Mouse (Mus musculus): ENCODE data around the gene Cdhr4.

The Cdhr4 gene

DNA sequence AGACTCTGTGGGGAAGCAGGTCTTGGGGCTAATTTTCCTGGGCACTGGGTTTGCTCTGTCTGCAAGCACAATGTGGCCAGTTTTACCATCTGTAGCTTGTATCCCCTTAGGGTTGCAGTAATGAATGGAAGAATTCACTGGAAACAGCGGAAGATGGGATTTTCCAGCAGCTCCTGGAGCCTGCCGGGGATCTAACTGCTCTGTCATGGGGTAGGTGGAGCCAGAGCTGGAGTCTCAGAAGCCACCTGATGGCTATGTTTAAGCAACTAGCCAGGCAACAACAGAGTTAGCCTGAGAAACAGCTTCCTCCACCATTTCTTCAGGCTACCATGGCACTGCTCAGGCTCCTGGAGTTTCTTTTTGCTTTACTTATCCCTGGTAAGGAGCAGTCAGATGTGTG lies at the start of gene Cdhr4:
Gene Cdhr4, plus strand, starts transcription at position 301 of the 400 bp plus-strand sequence.
- DNase-seq (ENCODE audit: inconsistent age in 2 of 2, low spot score in 1 of 2): no peak

DNA sequence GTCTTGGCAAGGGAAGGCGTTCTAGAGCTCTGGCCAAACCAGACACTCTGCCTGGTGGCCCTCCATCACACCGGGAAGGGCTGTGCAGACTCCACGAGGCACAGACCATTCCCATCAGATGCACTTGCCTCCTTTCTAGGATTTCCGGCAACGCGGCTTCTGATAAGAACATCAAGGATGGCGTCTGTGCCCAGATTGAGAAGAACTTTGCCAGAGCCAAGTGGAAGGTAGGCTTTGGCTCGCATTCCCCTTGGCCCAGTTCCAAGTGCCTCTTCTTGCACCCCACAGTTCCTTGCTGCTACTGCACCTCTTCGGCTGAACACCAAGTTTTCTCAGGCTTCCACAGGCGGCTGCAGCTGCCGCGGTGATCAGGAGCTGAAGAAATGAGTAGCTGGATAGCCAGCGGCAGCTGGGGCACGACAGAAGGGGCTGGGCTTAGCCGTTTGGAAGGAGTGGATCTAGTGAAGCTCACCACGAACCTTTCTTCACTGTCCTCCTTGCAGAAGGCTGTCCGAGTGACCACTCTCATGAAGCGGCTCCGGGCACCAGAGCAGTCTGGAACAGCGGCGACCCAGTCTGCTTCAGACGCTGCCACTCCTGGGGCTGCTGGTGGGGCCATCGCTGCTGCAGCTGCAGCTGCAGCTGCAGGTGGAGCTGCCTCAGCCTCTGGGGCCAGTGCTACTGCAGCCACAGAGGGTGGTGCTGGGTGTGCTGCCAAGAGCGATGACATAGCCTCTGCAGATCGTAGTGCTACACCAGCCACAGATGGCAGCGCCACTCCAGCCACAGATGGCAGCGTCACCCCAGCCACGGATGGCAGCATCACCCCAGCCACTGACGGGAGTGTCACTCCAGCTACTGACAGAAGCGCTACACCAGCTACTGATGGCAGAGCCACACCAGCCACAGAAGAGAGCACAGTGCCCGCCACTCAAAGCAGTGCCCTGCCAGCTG lies 44.8 kb upstream of the Cdhr4 start:
- no peak for DNase-seq (ENCODE audit: inconsistent age in 2 of 2, low spot score in 1 of 2)

DNA sequence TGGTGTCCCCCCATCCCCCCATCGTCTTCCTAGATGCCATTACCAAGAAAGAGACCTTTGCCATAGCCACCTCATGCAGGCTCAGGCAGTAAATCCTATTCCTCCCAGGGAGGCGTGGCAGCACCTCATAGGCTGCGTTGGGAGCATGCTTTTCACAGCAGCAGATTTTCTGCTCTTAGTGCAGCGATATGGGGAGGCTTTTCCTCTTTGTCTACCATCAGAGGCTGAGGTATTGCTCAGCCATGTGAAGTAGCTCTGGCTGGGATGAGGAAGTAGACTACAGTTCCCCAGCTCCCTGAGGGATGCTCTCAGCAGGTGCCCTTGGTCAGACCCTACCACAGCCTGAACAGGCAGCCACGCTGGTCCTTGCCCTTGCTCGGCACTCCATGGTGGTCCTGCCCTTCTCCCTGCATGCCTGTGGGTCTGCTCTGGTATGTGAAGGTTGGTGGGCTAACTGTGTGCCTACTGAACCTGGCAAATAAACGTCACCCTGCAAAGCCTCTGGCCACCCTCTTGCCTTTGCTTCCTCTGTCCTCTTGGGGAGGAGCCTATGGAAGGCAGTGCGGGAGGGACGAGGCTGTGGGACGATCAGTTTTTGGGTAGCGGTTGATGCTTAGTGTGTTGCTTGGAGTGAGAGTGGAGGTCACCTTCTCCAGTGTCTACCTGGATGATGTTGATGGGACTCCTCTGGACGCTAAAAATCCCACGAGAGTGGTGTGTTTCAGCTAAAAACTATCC lies 42.9 kb upstream of the Cdhr4 start:
- DNase-seq (ENCODE audit: inconsistent age in 2 of 2, low spot score in 1 of 2): no peak

DNA sequence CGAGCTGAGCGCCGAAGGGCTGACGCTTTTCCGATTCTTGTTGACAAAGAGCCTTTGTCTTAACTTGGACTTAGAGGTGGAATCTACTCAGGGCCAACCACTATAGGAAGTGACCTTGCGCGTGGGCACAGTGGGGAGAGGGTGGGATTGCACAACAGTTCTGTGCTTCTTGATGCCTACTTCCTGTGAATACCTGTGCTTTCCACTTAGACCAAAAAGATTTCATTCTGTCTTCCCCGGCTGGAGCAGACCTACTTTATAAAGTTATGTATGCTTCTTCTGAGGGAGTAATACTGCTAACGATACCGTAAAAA lies 42.4 kb upstream of the Cdhr4 start, which contains the start of gene Traip:
Gene Traip, plus strand, starts transcription at position 215 of the 314 bp plus-strand sequence.
- DNase-seq (ENCODE audit: inconsistent age in 2 of 2, low spot score in 1 of 2): no peak

DNA sequence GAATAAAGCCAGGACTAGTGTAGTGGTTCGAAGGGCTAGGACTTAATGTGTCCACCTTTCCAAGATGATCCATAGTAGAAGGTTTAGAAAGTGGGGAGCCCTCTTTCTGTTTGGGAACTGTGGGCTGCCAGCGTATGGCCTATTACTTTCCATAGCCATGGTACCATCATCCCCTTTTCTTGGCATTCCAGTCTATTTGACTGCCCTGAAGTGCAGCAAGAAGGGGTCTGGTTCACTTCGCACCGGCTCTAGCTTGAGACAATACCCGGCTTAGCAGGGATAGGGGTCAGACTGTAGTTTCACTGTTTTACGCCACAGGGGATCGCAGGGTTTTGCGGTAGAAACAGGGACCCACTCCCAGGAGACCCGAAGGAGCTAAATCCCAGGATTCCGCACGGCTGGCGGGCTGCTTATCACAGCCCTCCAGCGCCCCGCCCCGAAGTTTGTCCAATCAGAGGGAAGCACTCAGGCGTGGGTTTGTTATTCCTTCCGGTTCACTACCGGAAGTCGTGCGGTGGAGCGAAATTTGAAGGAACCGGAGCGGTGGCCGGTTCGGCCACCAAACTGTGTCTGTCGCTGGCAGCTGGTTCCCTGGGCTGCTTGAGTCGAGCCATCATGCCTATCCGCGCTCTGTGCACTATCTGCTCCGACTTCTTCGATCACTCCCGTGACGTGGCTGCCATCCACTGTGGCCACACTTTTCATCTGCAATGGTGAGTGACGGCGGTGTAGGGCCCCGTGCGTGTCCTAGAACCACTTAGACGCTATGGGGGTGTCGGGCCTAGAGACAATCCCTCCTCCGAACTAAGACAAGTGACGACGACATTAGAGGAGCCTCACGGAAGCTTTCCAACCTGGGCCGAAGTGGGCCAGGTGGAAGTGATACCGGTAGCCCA lies 41.6 kb upstream of the Cdhr4 start:
- DNase-seq (ENCODE audit: inconsistent age in 2 of 2, low spot score in 1 of 2): peak; percentile 92 to 96

DNA sequence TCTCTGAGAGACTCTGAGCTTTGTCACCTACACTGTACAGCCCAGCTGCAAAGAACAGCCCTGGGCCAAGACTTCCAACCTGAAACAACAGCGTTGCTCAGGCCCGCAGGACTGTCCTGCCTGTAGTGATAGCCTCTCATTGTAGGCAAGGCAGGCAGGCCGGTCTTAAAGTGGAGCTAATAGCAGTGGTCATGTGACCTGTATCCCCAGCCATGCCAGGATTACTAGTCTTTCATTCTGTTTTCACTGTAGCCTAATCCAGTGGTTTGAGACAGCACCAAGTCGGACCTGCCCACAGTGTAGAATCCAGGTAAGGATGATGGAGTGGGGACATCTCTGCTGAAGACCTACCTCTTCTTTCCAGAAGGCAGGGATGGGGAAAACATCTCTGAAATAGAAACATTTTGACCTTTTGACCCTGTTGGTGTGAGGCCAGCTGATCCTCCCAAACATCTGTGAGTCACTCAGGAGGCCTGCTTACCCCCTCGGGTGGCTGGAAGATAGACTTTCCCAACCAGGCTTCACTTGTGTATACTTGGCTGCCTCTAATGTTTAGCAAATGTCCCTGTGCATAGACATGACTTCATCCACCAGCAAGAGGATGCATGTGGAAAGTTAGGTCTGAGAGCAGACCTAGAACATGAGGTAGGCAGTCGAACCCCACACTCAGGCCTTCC lies 36.5 kb upstream of the Cdhr4 start:
- peak in 1 of 2 experiments; percentile 27 for DNase-seq (ENCODE audit: inconsistent age in 2 of 2, low spot score in 1 of 2)

DNA sequence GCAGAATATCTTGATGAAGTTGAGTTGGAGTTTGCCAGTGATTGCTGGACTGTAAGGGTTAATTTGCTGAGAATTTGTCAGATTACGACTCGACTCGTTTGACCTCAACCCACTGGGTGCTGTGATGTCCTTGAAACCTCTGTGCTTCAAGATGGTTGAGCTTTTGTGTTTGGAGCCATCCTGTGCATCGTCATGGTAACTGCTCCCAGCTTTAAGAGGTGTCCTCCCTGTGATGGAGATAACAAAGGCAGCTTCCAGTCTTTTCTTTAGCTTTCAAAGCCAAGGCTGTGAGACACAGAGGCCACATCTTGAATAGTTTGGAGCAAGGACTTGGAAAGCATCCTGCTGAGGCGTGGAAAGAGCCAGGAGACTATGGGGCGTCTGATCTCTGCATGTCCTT lies 35.2 kb upstream of the Cdhr4 start:
- DNase-seq (ENCODE audit: inconsistent age in 2 of 2, low spot score in 1 of 2): peak in 1 of 2 experiments; percentile 31

DNA sequence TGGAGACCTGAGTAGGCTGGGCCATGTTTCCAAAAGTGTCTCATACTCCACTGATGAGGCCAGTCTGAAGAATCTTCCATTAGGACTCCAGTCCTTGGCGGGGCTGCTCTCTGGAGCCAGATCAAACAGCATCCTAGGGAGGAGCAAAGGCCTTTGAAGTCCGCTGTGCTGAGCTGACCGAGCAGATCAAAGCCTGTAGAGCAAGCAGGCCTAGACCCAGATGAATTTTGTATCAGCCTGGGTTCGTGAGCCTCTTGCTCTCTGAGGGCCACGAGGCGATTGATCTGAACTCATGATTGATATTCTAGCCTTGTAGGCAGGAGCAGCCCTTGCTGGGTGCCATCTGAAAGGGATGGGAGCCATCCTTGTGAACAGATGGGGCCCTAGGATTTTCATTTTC lies 32.4 kb upstream of the Cdhr4 start:
- DNase-seq (ENCODE audit: inconsistent age in 2 of 2, low spot score in 1 of 2): peak; percentile 68 to 80

DNA sequence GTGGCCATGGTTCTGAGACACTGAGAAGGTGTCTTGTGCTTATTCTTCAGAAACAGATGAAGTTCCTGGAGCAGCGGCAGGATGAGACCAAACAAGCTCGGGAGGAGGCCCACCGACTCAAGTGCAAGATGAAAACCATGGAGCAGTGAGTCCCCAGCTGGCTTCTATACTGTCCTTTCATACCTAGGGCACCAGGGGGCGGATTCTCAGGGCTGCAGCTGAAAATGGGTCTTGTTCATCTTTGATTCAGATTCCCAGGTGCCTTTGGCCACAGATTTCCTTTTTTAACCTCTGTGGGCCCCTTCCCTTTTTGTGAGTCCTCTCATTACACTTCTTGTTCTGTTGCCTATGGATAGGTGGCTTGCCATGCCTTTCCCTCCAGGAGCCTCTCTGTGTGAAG lies 31.4 kb upstream of the Cdhr4 start:
- peak in 1 of 2 experiments; percentile 34 for DNase-seq (ENCODE audit: inconsistent age in 2 of 2, low spot score in 1 of 2)

DNA sequence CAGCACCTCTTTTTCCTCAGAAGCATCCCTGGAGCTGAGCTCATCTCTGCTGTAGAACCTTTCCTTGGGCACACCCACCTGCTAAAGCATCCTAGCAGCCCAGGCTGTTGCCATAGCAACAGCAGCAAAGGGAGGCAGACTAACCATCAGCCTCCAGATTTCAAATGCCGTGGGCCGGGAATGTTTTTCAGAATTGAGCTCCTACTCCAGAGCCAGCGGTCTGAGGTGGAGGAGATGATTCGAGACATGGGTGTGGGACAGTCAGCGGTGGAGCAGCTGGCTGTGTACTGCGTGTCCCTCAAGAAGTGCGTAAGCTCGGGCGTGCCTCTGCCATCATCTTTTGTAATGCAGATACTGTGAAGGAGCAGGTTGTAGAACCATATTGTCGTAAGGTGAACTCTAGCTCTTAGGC lies 30.9 kb upstream of the Cdhr4 start:
- peak in 1 of 2 experiments; percentile 33 for DNase-seq (ENCODE audit: inconsistent age in 2 of 2, low spot score in 1 of 2)

DNA sequence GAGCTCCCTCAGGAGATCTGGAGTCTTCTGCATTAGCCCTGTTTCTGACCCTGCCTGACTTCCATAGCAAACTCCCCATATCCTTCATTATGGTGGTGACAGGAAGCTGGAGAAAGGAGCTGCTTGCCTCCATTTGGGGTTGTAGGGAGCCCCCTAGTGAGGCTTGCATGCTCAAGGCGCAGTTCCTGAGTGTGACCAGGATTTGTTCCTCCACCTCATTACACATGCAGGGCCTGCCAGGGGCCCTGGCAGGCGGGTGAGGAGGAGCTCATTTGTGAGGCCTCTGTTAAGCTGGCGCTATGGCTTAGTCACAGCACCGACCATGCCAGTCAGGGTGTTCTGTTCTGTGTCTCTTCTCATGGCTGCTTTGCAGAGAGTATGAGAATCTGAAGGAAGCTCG lies 30.4 kb upstream of the Cdhr4 start:
- DNase-seq (ENCODE audit: inconsistent age in 2 of 2, low spot score in 1 of 2): peak in 1 of 2 experiments; percentile 74

DNA sequence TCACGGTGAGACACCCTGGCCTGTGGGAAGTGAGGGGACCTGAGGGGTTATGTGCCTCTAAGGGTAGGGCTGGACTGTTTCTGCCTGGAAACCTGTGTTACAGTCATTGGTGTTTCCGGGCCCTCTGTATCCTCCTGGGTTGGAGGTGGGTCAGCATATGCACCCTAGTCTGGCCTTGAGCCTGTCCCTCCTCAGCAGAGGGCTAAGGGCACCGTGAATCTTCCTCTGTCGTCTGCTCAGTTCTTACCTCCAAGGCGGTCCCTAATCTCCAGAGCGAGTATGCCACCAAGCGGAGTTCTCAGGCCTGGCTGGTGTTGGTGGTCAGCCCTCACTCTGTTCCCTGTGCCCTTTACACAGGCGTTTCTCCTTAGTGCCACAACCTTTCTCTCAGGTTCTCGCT lies 29.4 kb upstream of the Cdhr4 start:
- DNase-seq (ENCODE audit: inconsistent age in 2 of 2, low spot score in 1 of 2): peak in 1 of 2 experiments; percentile 40

DNA sequence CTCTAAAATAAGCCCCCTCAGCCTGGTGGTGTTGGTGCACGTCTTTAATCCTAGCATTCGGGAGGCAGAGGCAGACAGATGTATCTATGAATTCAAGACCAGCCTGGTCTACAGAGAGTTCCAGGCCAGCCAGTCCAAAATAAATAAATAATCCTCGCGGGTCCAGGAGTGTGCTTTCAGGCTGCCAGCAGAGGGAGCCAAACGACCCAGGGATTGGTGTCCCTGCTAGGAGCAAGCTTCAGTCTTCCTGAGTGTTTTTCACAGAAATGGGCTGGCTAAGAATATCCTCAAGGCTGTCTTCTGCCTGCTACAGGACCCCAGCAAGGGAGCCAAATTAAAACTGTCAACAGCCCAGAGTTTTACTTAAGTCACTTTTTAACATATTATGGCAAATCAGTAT lies 28.6 kb upstream of the Cdhr4 start:
- DNase-seq (ENCODE audit: inconsistent age in 2 of 2, low spot score in 1 of 2): peak; percentile 84 to 94

DNA sequence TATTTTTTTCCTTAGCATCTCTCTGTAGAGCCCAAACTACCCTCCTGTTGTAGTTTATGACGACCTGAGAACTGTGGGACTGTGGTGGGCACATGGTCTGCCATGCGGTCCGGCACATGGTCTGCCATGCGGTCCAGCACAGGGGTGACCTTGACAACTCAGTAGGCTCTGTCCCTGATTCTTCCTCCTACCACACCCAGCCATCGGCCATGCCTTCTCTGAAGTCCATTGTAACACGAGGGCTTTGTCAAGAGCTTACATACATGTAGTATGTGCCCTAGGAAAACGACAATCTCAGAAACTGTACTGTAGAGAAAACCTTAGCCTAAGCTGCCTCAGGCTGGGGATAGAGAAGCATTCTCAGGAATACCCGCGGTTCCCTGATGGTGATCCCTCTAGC lies 27.6 kb upstream of the Cdhr4 start:
- peak in 1 of 2 experiments; percentile 25 for DNase-seq (ENCODE audit: inconsistent age in 2 of 2, low spot score in 1 of 2)

DNA sequence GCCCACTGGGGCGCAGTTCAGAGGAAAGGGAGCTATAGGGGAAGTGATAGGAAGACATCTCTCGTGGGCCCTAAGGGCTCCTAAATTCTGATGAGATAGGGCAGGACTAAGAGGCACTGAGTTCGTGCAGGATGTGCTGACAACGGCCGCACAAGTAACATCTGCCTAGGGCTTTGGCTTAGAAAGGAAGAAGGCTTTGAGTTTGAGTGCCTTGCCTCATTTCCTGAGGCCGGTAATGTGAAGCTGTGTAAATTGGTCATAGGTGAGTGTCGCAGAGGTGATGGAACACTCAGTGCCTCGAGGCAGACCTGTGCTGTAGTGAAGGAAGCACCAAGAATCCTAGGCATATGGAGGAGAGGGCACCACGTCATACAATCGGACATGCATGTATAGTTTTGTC lies 25.6 kb upstream of the Cdhr4 start:
- peak in 1 of 2 experiments; percentile 16 for DNase-seq (ENCODE audit: inconsistent age in 2 of 2, low spot score in 1 of 2)

DNA sequence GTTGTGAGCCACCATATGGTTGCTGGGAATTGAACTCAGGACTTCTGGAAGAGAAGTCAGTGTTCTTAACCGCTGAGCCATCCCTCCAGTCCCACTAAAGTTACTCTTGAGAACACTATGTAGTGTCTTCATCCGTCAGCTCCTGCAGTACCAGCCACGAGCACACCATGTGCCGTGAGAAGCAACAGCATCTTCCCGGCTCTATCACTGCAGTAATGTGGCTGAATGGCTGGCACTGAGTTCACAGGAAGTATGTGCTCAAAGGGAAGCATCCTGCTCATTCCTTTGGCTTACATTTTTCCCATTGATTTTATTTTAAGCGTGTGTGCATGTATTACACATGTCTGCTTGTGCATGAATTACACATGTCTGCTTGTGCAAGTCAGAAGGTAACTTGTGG lies 24.9 kb upstream of the Cdhr4 start:
- peak in 1 of 2 experiments; percentile 23 for DNase-seq (ENCODE audit: inconsistent age in 2 of 2, low spot score in 1 of 2)

DNA sequence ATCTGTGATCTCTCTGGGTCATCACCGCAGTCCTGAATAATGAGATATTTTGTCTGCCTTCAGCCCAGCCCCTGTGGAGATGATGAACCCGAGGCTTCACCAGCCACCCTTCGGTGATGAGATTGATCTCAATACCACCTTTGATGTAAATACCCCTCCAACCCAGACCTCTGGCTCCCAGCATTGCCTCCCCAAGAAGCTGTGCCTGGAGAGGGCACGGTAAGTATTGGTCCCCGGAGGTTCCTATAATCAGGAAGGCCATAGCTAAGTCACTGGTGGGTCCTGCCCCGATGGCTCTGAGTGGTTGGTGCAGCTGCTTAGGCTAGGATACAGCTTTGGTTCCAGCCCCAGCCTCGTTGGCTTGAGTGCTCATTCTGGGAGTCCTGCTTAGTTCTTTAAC lies 23.8 kb upstream of the Cdhr4 start:
- no peak for DNase-seq (ENCODE audit: inconsistent age in 2 of 2, low spot score in 1 of 2)

DNA sequence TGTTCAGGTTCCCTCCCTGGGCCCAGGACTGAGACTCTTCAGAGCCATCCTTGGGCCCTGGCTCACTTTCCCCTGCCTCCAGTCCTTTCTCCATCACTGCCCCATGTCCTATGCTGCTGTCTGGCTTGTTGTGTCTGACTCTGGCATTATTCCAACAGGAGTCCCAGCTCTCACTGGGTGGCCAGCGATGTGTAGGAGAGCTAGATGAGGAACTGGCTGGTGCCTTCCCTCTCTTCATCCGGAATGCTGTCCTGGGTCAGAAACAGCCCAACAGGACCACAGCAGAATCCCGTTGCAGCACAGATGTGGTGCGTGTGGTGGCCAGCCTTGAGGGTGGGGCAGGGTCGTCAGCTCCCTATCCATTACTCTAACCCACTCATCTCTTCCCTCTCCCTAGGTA lies 22.0 kb upstream of the Cdhr4 start:
- DNase-seq (ENCODE audit: inconsistent age in 2 of 2, low spot score in 1 of 2): peak in 1 of 2 experiments; percentile 18

DNA sequence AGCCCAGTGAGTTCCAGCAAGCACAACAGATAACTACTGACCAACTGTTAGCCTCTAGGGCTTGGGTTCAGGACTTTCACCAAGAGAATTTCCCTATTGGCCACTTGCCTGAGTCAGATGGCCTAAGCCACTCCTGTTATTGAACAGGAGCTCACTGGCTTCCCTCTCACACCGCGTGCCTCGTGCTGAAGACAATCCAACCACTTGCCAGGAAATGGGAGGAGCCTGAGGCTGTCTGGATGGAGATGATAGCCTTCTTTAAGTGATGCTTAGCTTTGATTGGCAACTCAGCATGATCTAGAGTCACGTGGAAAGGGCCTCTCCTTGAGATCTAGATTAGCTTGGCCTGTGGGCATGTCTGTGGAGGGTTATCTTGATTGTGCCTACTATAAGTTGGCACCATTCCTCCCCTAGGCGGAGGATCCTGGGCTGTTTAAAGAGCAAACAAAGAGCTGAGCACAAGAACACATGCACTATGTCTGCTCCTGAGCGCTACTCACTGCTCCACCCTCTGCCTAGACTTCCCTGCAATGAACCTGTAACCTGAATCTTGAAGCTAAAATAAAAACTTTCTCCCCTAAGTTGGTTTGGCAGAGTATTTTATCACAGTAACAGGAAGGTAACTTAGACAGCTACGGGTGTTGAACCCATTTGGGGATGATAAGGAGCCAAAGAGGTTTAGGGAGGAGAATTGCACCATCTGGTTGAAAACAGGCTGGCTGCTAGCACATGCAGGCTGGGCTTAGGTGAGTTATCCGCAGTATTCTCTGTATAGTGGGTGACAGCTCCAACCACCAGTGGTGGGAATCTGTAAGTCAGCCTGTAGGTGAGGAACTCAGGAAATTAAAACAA lies 20.4 kb upstream of the Cdhr4 start:
- DNase-seq (ENCODE audit: inconsistent age in 2 of 2, low spot score in 1 of 2): peak in 1 of 2 experiments; percentile 22

Data from adrenal gland, adult (tissue).